Mouse (Mus musculus) left cerebral cortex, adult 2 months (tissue): ENCODE data around the gene Fstl5. TPM values are rescaled to one million over a fixed set of nuclear protein-coding genes. Genes with fewer than 3 reads are reported as not detected.
"Not testable (repeated sequence)": the region's sequence is repeated elsewhere in the genome, so short reads cannot be mapped to it uniquely, and the experiment has no call there.

Experiments used
- DNase-seq, 2 experiments: peaks; one replicate each; pipeline ENCODE4 v3.0.0; 2021 to 2022; ENCODE audit warnings: low spot score in 2 of 2, mixed read lengths in 1 of 2; ENCODE audit errors: extremely low spot score in 1 of 2
- H3K27ac ChIP-seq: fragments of 200-600 bp; 2 replicates; pipeline ENCODE4 v1.8.1; 2022
- H3K4me3 ChIP-seq: fragments of 200-600 bp; 2 replicates; pipeline ENCODE4 v1.8.1; 2022
- CTCF ChIP-seq: fragments of 200-600 bp; IDR thresholded peaks from 2 replicates; pipeline ENCODE4 v1.8.1; 2022; ENCODE audit warnings: antibody characterized with exemption, mild to moderate bottlenecking, moderate library complexity
- intact Hi-C: fragments of 180-260 bp; cut with DNase I; formaldehyde crosslinking; loops from one replicate; pipeline ENCODE4 v1.15.1; 2025
- total RNA-seq, 2 experiments: library from RNA; stranded (reverse); gene quantifications; 2 replicates each; pipeline ENCODE4 v1.2.3; 2021

Gene Fstl5
- total RNA-seq, 2 experiments from 2014 or later, result 17.9 to 19.2 TPM

GRCm38 (mm10) chr3:76301026-76301773 is 227.1 kb downstream of the Fstl5 start:
- no peak for DNase-seq
- intact Hi-C loops, result no loop called here
- no peak for TF ChIP-seq CTCF
- Histone ChIP-seq H3K4me3 (no peak overlapping the region), H3K27ac (no peak overlapping the region)

- Histone ChIP-seq H3K27ac (no peak overlapping the region), H3K4me3 (no peak overlapping the region)
- no peak for TF ChIP-seq CTCF
- intact Hi-C loops, result no loop called here
- no peak for DNase-seq
Observed at GRCm38 (mm10) chr3:76316991-76317390, 242.9 kb downstream of the Fstl5 start.

- TF ChIP-seq CTCF, result no peak
- intact Hi-C loops, result no loop called here
- H3K27ac ChIP-seq, result no peak overlapping the region
- DNase-seq, result no peak
- H3K4me3 ChIP-seq, result no peak overlapping the region
Observed at GRCm38 (mm10) chr3:76319531-76319930, 245.5 kb downstream of the Fstl5 start.

- no peak for TF ChIP-seq CTCF
- Histone ChIP-seq H3K4me3 (no peak overlapping the region), H3K27ac (no peak overlapping the region)
- intact Hi-C loops, result no loop called here
- DNase-seq, result no peak
Observed at GRCm38 (mm10) chr3:76322431-76322830, 248.4 kb downstream of the Fstl5 start.

GRCm38 (mm10) chr3:76336922-76337321 is 262.9 kb downstream of the Fstl5 start:
- H3K27ac ChIP-seq, result no peak overlapping the region
- TF ChIP-seq CTCF, result no peak
- intact Hi-C loops, result no loop called here
- DNase-seq, result no peak
- H3K4me3 ChIP-seq, result no peak overlapping the region

- intact Hi-C loops, result no loop called here
- no peak for DNase-seq
- TF ChIP-seq CTCF, result no peak
Observed at GRCm38 (mm10) chr3:76367000-76367399, 292.9 kb downstream of the Fstl5 start.

GRCm38 (mm10) chr3:76369910-76370309 is 295.8 kb downstream of the Fstl5 start:
- no peak for DNase-seq
- H3K4me3 ChIP-seq, result no peak overlapping the region
- intact Hi-C loops, result no loop called here
- no peak overlapping the region for H3K27ac ChIP-seq
- TF ChIP-seq CTCF, result no peak

More at GRCm38 (mm10) chr3:76367000-76367399, 292.9 kb downstream of the Fstl5 start:
- no peak overlapping the region for H3K27ac ChIP-seq
- no peak overlapping the region for H3K4me3 ChIP-seq

GRCm38 (mm10) chr3:76428775-76429372 is 354.8 kb downstream of the Fstl5 start:
- Histone ChIP-seq H3K4me3 (no peak overlapping the region), H3K27ac (no peak overlapping the region)
- DNase-seq, result peak in 1 of 2 experiments; percentile 10
- intact Hi-C loops, result no loop called here
- no peak for TF ChIP-seq CTCF

- H3K4me3 ChIP-seq, result no peak overlapping the region
- no peak overlapping the region for H3K27ac ChIP-seq
- DNase-seq, result no peak
- no peak for TF ChIP-seq CTCF
- intact Hi-C loops, result no loop called here
Observed at GRCm38 (mm10) chr3:76467229-76467874, 393.3 kb downstream of the Fstl5 start.

GRCm38 (mm10) chr3:76468147-76468546 is 394.1 kb downstream of the Fstl5 start:
- TF ChIP-seq CTCF, result no peak
- Histone ChIP-seq H3K4me3 (no peak overlapping the region), H3K27ac (no peak overlapping the region)
- intact Hi-C loops, result no loop called here
- no peak for DNase-seq

- intact Hi-C loops, result not testable (repeated sequence)
Observed at GRCm38 (mm10) chr3:76507891-76508290, 433.8 kb downstream of the Fstl5 start.

GRCm38 (mm10) chr3:76508811-76509210 is 434.7 kb downstream of the Fstl5 start:
- intact Hi-C loops, result no loop called here
- H3K27ac ChIP-seq, result no peak overlapping the region

More at GRCm38 (mm10) chr3:76507891-76508290, 433.8 kb downstream of the Fstl5 start:
- not testable (repeated sequence) for H3K27ac ChIP-seq, H3K4me3 ChIP-seq, DNase-seq

More at GRCm38 (mm10) chr3:76508811-76509210, 434.7 kb downstream of the Fstl5 start:
- no peak overlapping the region for H3K4me3 ChIP-seq
- TF ChIP-seq CTCF, result no peak
- DNase-seq, result no peak
